Mouse (Mus musculus) MEL (cell line): ENCODE data around the gene Clpsl2. TPM values are rescaled to one million over a fixed set of nuclear protein-coding genes. Genes with fewer than 3 reads are reported as not detected.

Experiments
- DNase-seq: peaks from one replicate; pipeline ENCODE4 v3.0.0; 2011; ENCODE audit warnings: low read depth, low spot score
- H3K27ac ChIP-seq: 2 replicates; pipeline ENCODE4 v1.5.1; 2012; ENCODE audit warnings: low read depth, mild to moderate bottlenecking, control low read depth, low read length, moderate library complexity; ENCODE audit not compliant: control insufficient read depth
- H3K27me3 ChIP-seq, 2 experiments: fragments of 150-350 bp in 1 of 2; sonication (generic) in 1 of 2; 2 replicates each; pipeline ENCODE4 v1.6.1; 2012; ENCODE audit warnings: low read length in 2 of 2, mild to moderate bottlenecking in 2 of 2, improper control_type of control experiment in 1 of 2, moderate library complexity in 1 of 2; ENCODE audit not compliant: insufficient read depth in 2 of 2, control insufficient read depth in 1 of 2
- H3K36me3 ChIP-seq, 2 experiments: 2 replicates each; pipeline ENCODE4 v1.6.1; 2012 to 2014; ENCODE audit warnings: low read length in 2 of 2, improper control_type of control experiment in 1 of 2, inconsistent platforms in 1 of 2, mild to moderate bottlenecking in 1 of 2; ENCODE audit not compliant: insufficient read depth in 2 of 2, control insufficient read depth in 1 of 2
- H3K4me1 ChIP-seq, 2 experiments: fragments of 150-350 bp in 1 of 2; sonication (generic) in 1 of 2; 2 replicates each; pipeline ENCODE4 v1.6.1; 2012; ENCODE audit warnings: low read length in 2 of 2, improper control_type of control experiment in 1 of 2, mild to moderate bottlenecking in 1 of 2; ENCODE audit not compliant: insufficient read depth in 2 of 2, control insufficient read depth in 1 of 2
- H3K4me3 ChIP-seq, 2 experiments: fragments of 150-350 bp in 1 of 2; sonication (generic) in 1 of 2; 2 replicates each; pipeline ENCODE4 v1.5.1; 2012; ENCODE audit warnings: low read depth in 2 of 2, low read length in 2 of 2, mild to moderate bottlenecking in 2 of 2, moderate library complexity in 2 of 2, control low read depth in 1 of 2, improper control_type of control experiment in 1 of 2; ENCODE audit not compliant: control insufficient read depth in 1 of 2, insufficient read depth in 1 of 2
- H3K79me2 ChIP-seq: 2 replicates; pipeline ENCODE4 v1.6.1; 2012; ENCODE audit warnings: mild to moderate bottlenecking, low read length, moderate library complexity; ENCODE audit not compliant: control insufficient read depth, poor library complexity, insufficient read depth
- H3K9ac ChIP-seq: 2 replicates; pipeline ENCODE4 v1.6.1; 2012; ENCODE audit warnings: low read depth, mild to moderate bottlenecking, control low read depth, low read length, moderate library complexity; ENCODE audit not compliant: control insufficient read depth, poor library complexity, severe bottlenecking
- H3K9me3 ChIP-seq: fragments of 150-350 bp; sonication (generic); replicated peaks from 2 replicates; pipeline ENCODE4 v1.6.1; 2012; ENCODE audit warnings: mild to moderate bottlenecking, low read length, improper control_type of control experiment, moderate library complexity; ENCODE audit not compliant: insufficient read depth
- BHLHE40 ChIP-seq: IDR thresholded peaks from 2 replicates; pipeline ENCODE4 v1.6.1; 2012; ENCODE audit warnings: low read depth, mild to moderate bottlenecking, inconsistent platforms, low read length, improper control_type of control experiment, borderline replicate concordance
- CHD1 ChIP-seq: IDR thresholded peaks from 2 replicates; pipeline ENCODE4 v1.6.1; 2012; ENCODE audit warnings: low read depth, mild to moderate bottlenecking, inconsistent platforms, low read length, improper control_type of control experiment
- CHD2 ChIP-seq: IDR thresholded peaks from 2 replicates; pipeline ENCODE4 v1.6.1; 2011; ENCODE audit warnings: low read length, improper control_type of control experiment
- CTCF ChIP-seq, 3 experiments: IDR thresholded peaks in 2 of 3; conservative IDR thresholded peaks in 1 of 3; 2 replicates each; pipeline ENCODE4 v1.5.1; 2011 to 2012; ENCODE audit warnings: low read length in 3 of 3, low read depth in 2 of 3, mild to moderate bottlenecking in 2 of 3, improper control_type of control experiment in 1 of 3, inconsistent platforms in 1 of 3, mixed read lengths in 1 of 3, moderate library complexity in 1 of 3; ENCODE audit not compliant: control insufficient read depth in 1 of 3, insufficient read depth in 1 of 3, poor library complexity in 1 of 3, severe bottlenecking in 1 of 3
- ELF1 ChIP-seq: IDR thresholded peaks from 2 replicates; pipeline ENCODE4 v1.6.1; 2014; ENCODE audit warnings: low read depth, mild to moderate bottlenecking, inconsistent platforms, low read length, improper control_type of control experiment, moderate library complexity
- EP300 ChIP-seq, 2 experiments: IDR thresholded peaks; 2 replicates each; pipeline ENCODE4 v1.6.1; 2011; ENCODE audit warnings: improper control_type of control experiment in 2 of 2, low read length in 2 of 2, low read depth in 1 of 2, mild to moderate bottlenecking in 1 of 2
- ETS1 ChIP-seq: IDR thresholded peaks from 2 replicates; pipeline ENCODE4 v1.6.1; 2012; ENCODE audit warnings: low read depth, mild to moderate bottlenecking, inconsistent platforms, low read length, improper control_type of control experiment, moderate library complexity
- GABPA ChIP-seq: IDR thresholded peaks from 2 replicates; pipeline ENCODE4 v1.6.1; 2012; ENCODE audit warnings: low read depth, mild to moderate bottlenecking, inconsistent platforms, low read length, improper control_type of control experiment, moderate library complexity
- GATA1 ChIP-seq: IDR thresholded peaks from 2 replicates; pipeline ENCODE4 v1.6.1; 2011; ENCODE audit warnings: low read depth, low read length, improper control_type of control experiment
- HCFC1 ChIP-seq: IDR thresholded peaks from 2 replicates; pipeline ENCODE4 v1.6.1; 2012; ENCODE audit warnings: low read depth, mild to moderate bottlenecking, inconsistent platforms, low read length, improper control_type of control experiment, moderate library complexity
- JUND ChIP-seq: IDR thresholded peaks from 2 replicates; pipeline ENCODE4 v1.6.1; 2011; ENCODE audit warnings: low read depth, mild to moderate bottlenecking, improper control_type of control experiment, low read length
- MAFK ChIP-seq: IDR thresholded peaks from 2 replicates; pipeline ENCODE4 v1.6.1; 2011; ENCODE audit warnings: low read depth, mild to moderate bottlenecking, low read length, improper control_type of control experiment, borderline replicate concordance
- MAX ChIP-seq: IDR thresholded peaks from 2 replicates; pipeline ENCODE4 v1.6.1; 2011; ENCODE audit warnings: low read length, improper control_type of control experiment
- MAZ ChIP-seq: IDR thresholded peaks from 2 replicates; pipeline ENCODE4 v1.6.1; 2012; ENCODE audit warnings: low read depth, mild to moderate bottlenecking, inconsistent platforms, low read length, improper control_type of control experiment
- MEF2A ChIP-seq: IDR thresholded peaks from 2 replicates; pipeline ENCODE4 v1.6.1; 2014; ENCODE audit warnings: low read depth, mild to moderate bottlenecking, inconsistent platforms, low read length, improper control_type of control experiment; ENCODE audit not compliant: poor library complexity, insufficient replicate concordance, severe bottlenecking; ENCODE audit errors: extremely low read depth
- MYB ChIP-seq: IDR thresholded peaks from 2 replicates; pipeline ENCODE4 v1.6.1; 2011; ENCODE audit warnings: mild to moderate bottlenecking, low read depth, low read length, improper control_type of control experiment
- MYC ChIP-seq: IDR thresholded peaks from 2 replicates; pipeline ENCODE4 v1.6.1; 2011; ENCODE audit warnings: low read depth, mild to moderate bottlenecking, low read length, improper control_type of control experiment, moderate library complexity
- NELFE ChIP-seq: IDR thresholded peaks from 2 replicates; pipeline ENCODE4 v1.6.1; 2011; ENCODE audit warnings: low read depth, low read length, improper control_type of control experiment
- NRF1 ChIP-seq: IDR thresholded peaks from 2 replicates; pipeline ENCODE4 v1.6.1; 2014; ENCODE audit warnings: low read depth, mild to moderate bottlenecking, inconsistent platforms, low read length, improper control_type of control experiment, moderate library complexity; ENCODE audit not compliant: poor library complexity, insufficient read depth, severe bottlenecking
- POLR2A ChIP-seq, 2 experiments: IDR thresholded peaks; 2 replicates each; pipeline ENCODE4 v1.6.1; 2011 to 2012; ENCODE audit warnings: low read length in 2 of 2, mild to moderate bottlenecking in 2 of 2, control low read depth in 1 of 2, improper control_type of control experiment in 1 of 2, low read depth in 1 of 2, moderate library complexity in 1 of 2; ENCODE audit not compliant: control insufficient read depth in 1 of 2, insufficient read depth in 1 of 2, poor library complexity in 1 of 2
- POLR2AphosphoS2 ChIP-seq: IDR thresholded peaks from 2 replicates; pipeline ENCODE4 v1.6.1; 2011; ENCODE audit warnings: low read length, improper control_type of control experiment
- RAD21 ChIP-seq: IDR thresholded peaks from 2 replicates; pipeline ENCODE4 v1.6.1; 2011; ENCODE audit warnings: mild to moderate bottlenecking, low read depth, low read length, improper control_type of control experiment
- RCOR1 ChIP-seq: IDR thresholded peaks from 2 replicates; pipeline ENCODE4 v1.6.1; 2012; ENCODE audit warnings: low read depth, mild to moderate bottlenecking, inconsistent platforms, low read length, improper control_type of control experiment
- SIN3A ChIP-seq: IDR thresholded peaks from 2 replicates; pipeline ENCODE4 v1.6.1; 2012; ENCODE audit warnings: low read length, improper control_type of control experiment, inconsistent platforms
- TAL1 ChIP-seq: IDR thresholded peaks from 2 replicates; pipeline ENCODE4 v1.6.1; 2012; ENCODE audit warnings: mild to moderate bottlenecking, inconsistent platforms, low read length, moderate library complexity, mixed read lengths
- TBP ChIP-seq: IDR thresholded peaks from 2 replicates; pipeline ENCODE4 v1.8.0; 2011; ENCODE audit warnings: low read depth, low read length, improper control_type of control experiment
- TCF12 ChIP-seq: IDR thresholded peaks from 2 replicates; pipeline ENCODE4 v1.6.1; 2014; ENCODE audit warnings: low read depth, mild to moderate bottlenecking, inconsistent platforms, low read length, improper control_type of control experiment, moderate library complexity
- UBTF ChIP-seq: IDR thresholded peaks from 2 replicates; pipeline ENCODE4 v1.6.1; 2012; ENCODE audit warnings: low read depth, mild to moderate bottlenecking, inconsistent platforms, low read length, improper control_type of control experiment, moderate library complexity, borderline replicate concordance; ENCODE audit not compliant: insufficient read depth
- USF1 ChIP-seq: IDR thresholded peaks from 2 replicates; pipeline ENCODE4 v1.6.1; 2014; ENCODE audit warnings: low read depth, mild to moderate bottlenecking, inconsistent platforms, low read length, improper control_type of control experiment, moderate library complexity
- USF2 ChIP-seq, 2 experiments: IDR thresholded peaks; 2 replicates each; pipeline ENCODE4 v1.6.1; 2011 to 2012; ENCODE audit warnings: improper control_type of control experiment in 2 of 2, low read length in 2 of 2, borderline replicate concordance in 1 of 2, inconsistent platforms in 1 of 2, low read depth in 1 of 2, mild to moderate bottlenecking in 1 of 2; ENCODE audit not compliant: insufficient read depth in 1 of 2
- ZKSCAN1 ChIP-seq: IDR thresholded peaks from 2 replicates; pipeline ENCODE4 v1.6.1; 2012; ENCODE audit warnings: low read depth, mild to moderate bottlenecking, inconsistent platforms, low read length, improper control_type of control experiment, moderate library complexity
- ZMIZ1 ChIP-seq: IDR thresholded peaks from 2 replicates; pipeline ENCODE4 v1.6.1; 2012; ENCODE audit warnings: low read depth, mild to moderate bottlenecking, inconsistent platforms, low read length, improper control_type of control experiment, moderate library complexity
- ZNF384 ChIP-seq: IDR thresholded peaks from 2 replicates; pipeline ENCODE4 v1.6.1; 2012; ENCODE audit warnings: low read depth, mild to moderate bottlenecking, inconsistent platforms, low read length, improper control_type of control experiment
- polyA plus RNA-seq, 2 experiments: library from polyadenylated mRNA; stranded (reverse) in 1 of 2; unstranded in 1 of 2; fragments of >175 nt in 1 of 2; fragments of >200 nt in 1 of 2; gene quantifications; 2 replicates each; pipeline versions ENCODE4 v1.2.1 to v1.2.4; 2012; ENCODE audit warnings: low replicate concordance in 2 of 2, low read depth in 1 of 2; ENCODE audit not compliant: insufficient read length in 2 of 2, insufficient read depth in 1 of 2, missing spikeins in 1 of 2
- total RNA-seq: library from RNA; depleted of rRNA; stranded (reverse); fragments of 300-350 nt; gene quantifications from 2 replicates; pipeline ENCODE4 v1.2.3, GENCODE M21; 2012

Clpsl2 gene
- total and polyA plus RNA-seq, 3 experiments, result not detected

- TF ChIP-seq CTCF (IDR thresholded peaks at IDR 0.05 in 2 of 3, conservative IDR thresholded peaks at IDR 0.05 in 1 of 3; ENCODE audit: control insufficient read depth in 1 of 3, insufficient read depth in 1 of 3, low read depth in 2 of 3, low read length in 3 of 3, poor library complexity in 1 of 3, severe bottlenecking in 1 of 3) (no peak), CHD1 (no peak), HCFC1 (no peak), TAL1 (no peak), USF1 (no peak), ELF1 (no peak), MYC (peak; percentile 26; the same call in 1 of the 2 replicates), MYB (no peak), GABPA (no peak), CHD2 (no peak), ZNF384 (no peak), MAFK (no peak), UBTF (no peak), RCOR1 (0 out of 2 replicates have a peak, but pooled peaks have one; percentile 7), MAZ (no peak), SIN3A (peak; percentile 51; the same call in 1 of the 2 replicates), MAX (peak; percentile 46), POLR2AphosphoS2 (0 out of 2 replicates have a peak, but pooled peaks have one; percentile 29), ZKSCAN1 (no peak), POLR2A (IDR thresholded peaks at IDR 0.05; ENCODE audit: control insufficient read depth in 1 of 2, insufficient read depth in 1 of 2, low read depth in 1 of 2, low read length in 2 of 2, poor library complexity in 1 of 2) (peak in 1 of 2 experiments; percentile 55; a peak in 2 of 4 replicates), RAD21 (no peak), TBP (no peak), BHLHE40 (no peak), EP300 (IDR thresholded peaks at IDR 0.05; ENCODE audit: low read depth in 1 of 2, low read length in 2 of 2) (no peak; a peak in 2 of 4 replicates)
Measured at GRCm38 (mm10) chr17:28517956-28518614, 31.1 kb upstream of the Clpsl2 start (continued).

GRCm38 (mm10) chr17:28518615-28519071, 30.6 kb upstream of the Clpsl2 start:
- Histone ChIP-seq H3K36me3 (peaks cover 0 to 14% of the 10 kb centered on the region in 2 experiments; a peak in 2 of 4 replicates), H3K9me3 (no peaks in the 10 kb centered on the region), H3K4me3 (peak overlapping the region; percentile 49 to 87), H3K27me3 (no peaks in the 10 kb centered on the region), H3K27ac (peak overlapping the region; percentile 89), H3K9ac (peak overlapping the region; percentile 75), H3K79me2 (peaks cover 5% of the 10 kb centered on the region; the same call in 1 of the 2 replicates), H3K4me1 (peaks cover 0 to 29% of the 10 kb centered on the region in 2 experiments; a peak in 3 of 4 replicates)
- no peak for DNase-seq
- peak; percentile 34; the same call in 1 of the 2 replicates for TF ChIP-seq SIN3A
- TF ChIP-seq ZNF384, result no peak
- TF ChIP-seq MEF2A, result no peak
- TF ChIP-seq GATA1, result no peak
- TF ChIP-seq JUND, result no peak
- no peak for TF ChIP-seq TCF12
- TF ChIP-seq CHD2, result no peak
- no peak for TF ChIP-seq RCOR1
- TF ChIP-seq NELFE, result 0 out of 2 replicates have a peak, but pooled peaks have one; percentile 11
- TF ChIP-seq USF2 (IDR thresholded peaks at IDR 0.05; ENCODE audit: borderline replicate concordance in 1 of 2, insufficient read depth in 1 of 2, low read depth in 1 of 2, low read length in 2 of 2), result no peak
- peak in 1 of 2 experiments; percentile 0; a peak in 1 of 4 replicates for TF ChIP-seq POLR2A (IDR thresholded peaks at IDR 0.05; ENCODE audit: control insufficient read depth in 1 of 2, insufficient read depth in 1 of 2, low read depth in 1 of 2, low read length in 2 of 2, poor library complexity in 1 of 2)
- 0 out of 2 replicates have a peak, but pooled peaks have one; percentile 9 for TF ChIP-seq MAX
- no peak for TF ChIP-seq UBTF
- no peak for TF ChIP-seq MAFK
- TF ChIP-seq ZMIZ1, result 0 out of 2 replicates have a peak, but pooled peaks have one; percentile 28
- no peak for TF ChIP-seq BHLHE40
- TF ChIP-seq ETS1, result no peak
- no peak for TF ChIP-seq NRF1
